Mouse (Mus musculus): ENCODE results near the gene Dmrta1. TPM values are rescaled to one million over a fixed set of nuclear protein-coding genes. Genes with fewer than 3 reads are reported as not detected.
"Not testable (repeated sequence)": the region's sequence is repeated elsewhere in the genome, so short reads cannot be mapped to it uniquely, and the experiment has no call there.

Gene Dmrta1
- total RNA-seq (2022): under 1 TPM in 3 of 4 experiments, not detected in 1; 0.20 to 0.21 (median 0.21) TPM

DNA sequence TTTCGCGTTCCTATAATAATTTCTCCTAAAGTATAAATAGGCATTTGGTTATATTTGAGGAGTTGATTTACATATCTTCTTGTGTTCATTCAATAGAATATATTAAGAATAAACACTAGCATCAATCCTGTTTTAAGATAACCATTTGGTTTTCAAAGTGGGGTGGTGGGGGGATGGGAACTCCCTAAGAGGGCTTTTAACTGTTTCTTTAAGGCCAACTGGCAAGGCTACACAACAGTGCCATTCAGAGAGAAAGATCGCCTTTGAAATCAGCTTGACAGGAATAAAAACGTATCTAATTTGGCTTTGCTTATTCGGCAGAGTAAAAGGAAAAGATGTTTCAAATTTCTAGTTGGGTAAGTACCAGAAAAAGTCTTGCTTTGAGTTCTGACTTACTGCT is at the start of gene Dmrta1:
TSS of gene Dmrta1 (plus strand) at position 242 of the 400 bp plus-strand sequence.
- DNase-seq (ENCODE audit: low spot score in 2 of 2): no peak

DNA sequence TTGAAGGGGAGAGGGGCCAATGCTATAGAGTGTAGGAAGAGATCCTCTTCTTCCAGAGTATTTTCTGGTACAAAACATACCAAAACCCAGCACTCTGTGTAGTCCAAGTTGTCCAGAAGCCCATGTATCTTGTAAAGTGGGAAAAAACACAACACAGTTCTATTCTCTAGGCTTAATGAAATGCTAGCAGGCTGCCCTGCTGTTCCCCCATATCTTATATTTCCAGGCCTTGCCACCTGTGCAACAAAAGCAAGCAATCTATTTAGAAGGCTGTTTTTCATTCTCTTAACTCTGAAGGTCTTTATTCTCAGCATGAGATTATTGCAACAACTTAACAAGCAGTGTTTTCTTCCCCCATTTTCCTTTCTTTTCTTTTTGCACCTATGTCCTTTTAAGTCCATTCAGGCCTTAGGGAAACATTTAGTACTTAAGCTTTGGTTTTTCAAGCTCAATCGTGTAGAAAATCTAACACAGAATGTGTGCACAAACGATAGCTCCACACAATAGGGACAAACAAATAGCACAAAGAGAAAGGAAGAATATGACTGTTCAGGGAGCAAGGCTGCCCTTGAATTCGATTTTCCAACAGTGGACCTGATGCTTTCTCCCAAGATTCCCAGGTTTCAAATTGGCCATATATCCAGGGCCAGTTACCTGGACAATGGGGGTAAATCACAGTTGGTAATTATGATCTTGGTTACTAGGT is 48.7 kb upstream of the Dmrta1 start:
- DNase-seq (ENCODE audit: low spot score in 2 of 2): no peak

DNA sequence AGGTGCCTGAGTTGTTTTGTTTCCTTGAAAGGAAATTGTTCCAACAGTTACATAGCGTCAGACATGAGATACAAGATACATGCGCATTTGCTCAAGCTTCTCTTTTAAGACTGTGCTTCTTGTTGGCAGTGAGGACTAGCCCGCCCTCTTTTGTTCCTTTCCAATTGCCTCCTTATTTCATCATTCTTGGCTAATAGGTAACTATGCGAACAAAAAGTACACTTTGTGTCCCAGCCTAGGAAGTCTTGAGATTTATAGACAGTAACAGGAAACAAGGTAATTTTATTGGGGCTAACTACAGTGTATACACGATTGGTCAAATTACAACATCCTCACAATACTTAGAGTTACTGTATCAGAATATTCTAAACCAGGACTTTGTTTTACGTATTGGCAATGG is 47.7 kb upstream of the Dmrta1 start:
- DNase-seq (ENCODE audit: low spot score in 2 of 2): no peak

DNA sequence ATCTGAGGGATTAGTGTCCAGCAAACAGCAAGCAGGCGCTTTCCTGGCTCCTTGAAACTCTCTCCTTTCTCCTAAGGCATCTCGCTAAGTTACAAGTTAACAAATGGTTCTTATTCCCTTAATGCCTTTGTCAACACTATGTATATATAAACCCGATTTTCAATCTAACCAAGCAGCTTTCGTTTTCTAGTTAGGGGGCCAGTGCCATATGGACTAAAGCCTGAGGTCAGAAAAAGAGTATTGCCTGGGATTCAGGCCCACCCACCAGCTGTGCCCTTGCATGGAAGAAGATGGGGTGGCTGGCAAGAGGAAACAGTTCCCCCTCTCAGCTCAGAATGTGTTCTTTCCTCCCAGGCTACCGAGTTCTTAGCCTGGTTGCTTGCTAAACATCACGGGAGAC is 40.6 kb upstream of the Dmrta1 start:
- no peak for DNase-seq (ENCODE audit: low spot score in 2 of 2)

DNA sequence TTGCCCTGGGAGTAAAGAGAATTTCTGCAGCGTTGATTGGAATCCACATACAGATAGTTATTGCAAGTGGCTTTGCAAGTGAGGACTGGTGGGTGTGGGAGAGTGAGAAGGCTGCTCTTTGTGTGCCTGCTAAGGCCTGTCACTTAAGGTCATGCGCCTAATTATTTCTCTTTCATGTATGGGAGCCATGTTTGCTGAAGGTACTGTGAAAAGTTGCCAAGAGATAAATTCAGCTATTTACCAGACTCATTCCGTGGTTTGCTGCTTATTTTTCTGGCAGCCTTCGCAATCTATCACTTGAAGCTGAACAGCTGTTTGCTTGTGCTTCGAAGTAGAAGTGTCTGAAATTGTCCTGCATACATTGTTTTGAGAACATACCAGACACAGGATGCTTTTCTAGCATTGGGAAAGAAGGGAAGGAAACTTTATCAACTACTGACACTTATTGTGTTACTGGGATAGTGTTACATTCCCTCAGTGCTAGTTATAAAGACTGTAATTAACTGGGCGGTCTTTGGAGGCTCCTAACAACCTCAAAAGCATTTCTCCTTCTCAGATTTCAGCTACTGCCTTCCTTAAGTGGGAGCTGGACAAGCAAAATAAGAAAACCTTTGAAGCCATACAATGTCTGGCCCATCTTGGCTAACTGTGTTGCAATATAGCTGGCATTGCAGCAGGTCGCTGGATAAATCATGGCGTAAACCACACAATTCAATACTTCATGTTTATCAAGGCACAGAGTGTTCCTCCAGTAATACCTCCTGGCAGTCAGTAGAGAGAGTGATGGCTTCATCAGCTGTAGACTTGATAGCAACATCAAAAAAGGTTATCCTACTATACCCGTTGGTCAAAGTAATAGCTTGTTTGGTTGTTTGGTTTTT is 34.8 kb upstream of the Dmrta1 start:
- no peak for DNase-seq (ENCODE audit: low spot score in 2 of 2)

DNA sequence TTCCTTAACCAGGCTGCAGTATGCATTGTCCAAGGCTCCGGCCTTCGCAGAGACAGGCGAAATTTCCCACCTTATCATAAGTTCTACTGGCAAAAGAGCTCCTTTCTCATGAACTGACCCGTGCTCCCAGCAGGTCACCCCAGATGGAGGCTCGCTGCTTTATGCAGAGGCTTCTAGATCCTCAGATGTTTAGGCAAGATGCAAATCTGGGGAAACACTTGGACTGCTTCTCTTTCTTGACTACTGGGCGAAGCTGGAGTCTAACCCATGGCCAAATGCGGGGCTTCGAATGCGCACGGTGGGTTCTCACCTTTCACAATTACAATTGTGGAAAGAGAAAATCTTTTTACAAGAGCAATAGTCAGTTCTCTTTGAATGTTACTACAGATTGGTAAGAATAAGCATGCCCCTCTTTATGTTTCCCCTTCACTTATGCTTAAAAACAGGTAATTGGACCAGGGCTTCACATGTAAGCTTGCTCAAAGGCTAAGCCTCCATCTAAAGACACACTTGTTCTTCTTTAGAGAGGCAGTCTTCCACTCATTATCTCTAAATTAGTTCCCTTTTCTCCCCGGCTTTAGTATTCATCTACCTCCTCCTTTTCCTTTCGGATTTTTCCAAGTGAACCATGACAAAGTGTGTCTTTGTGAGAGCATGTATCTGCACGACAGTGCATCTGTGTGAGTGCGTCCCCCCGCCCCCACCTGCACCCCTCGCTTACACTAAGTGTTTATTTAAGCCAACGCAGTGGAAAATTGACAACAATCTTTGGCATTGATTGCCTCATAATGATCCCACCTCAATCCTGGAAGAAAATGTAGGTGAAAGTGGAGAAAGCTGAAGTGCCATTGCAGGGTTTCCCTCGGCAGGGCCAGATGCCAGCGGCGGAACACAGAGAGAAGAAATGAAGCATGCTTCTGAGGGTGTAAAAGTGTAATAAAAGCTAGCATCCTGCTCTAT is 28.6 kb upstream of the Dmrta1 start:
- DNase-seq (ENCODE audit: low spot score in 2 of 2): no peak

DNA sequence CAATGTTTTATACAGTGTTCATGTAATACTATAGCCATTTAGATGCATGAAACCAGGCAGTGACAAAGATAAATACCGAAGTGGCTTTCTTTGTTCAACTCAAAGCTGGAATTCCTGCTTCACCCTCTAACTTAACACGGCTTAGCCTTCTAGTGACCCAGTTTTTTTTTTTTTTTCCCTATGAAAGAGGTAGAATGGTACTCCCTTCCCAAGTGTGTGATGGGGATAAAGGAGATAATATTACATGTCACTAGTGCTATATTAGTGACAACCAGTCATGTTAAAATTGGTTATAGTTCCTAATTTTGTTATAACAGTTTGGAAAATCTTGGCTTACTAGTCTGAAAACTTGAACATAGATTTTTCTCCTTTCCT is 27.9 kb upstream of the Dmrta1 start:
- no peak for DNase-seq (ENCODE audit: low spot score in 2 of 2)

DNA sequence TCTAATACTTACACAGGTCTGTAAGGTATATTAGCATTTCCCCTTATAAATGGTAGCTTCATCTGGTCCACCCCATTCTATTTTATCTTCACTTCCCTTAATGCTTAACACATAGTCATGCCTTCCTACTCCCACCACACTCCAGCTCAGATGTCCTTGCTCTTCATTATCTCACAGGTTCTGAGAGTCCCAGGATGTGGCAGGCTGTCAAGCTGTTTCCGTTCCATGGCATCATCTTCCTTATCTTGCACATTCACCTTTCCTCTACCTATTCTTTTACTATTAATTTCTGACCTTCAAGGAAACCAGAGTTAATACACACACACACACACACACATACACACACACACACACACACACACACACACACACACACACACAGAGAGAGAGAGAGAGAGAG is 27.5 kb upstream of the Dmrta1 start:
- DNase-seq (ENCODE audit: low spot score in 2 of 2): no peak

DNA sequence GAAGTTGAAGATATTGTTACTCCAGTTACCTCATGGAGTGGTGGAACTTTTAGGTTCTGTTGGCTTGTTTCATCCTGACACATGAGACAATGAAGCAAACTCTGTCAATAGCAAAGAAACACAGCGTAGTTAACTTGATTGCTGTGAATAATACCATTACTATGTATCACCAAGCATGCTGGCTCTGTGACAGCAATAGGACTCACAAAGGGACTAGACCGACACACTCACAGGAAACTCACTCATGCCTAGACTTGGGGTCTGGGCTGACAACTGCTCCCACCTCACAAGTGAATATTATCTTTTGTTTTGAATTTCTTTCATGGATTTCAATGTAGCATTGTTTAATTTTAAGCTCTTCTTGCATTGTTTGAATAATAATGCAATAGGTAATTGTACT is 15.8 kb upstream of the Dmrta1 start:
- DNase-seq (ENCODE audit: low spot score in 2 of 2): no peak

DNA sequence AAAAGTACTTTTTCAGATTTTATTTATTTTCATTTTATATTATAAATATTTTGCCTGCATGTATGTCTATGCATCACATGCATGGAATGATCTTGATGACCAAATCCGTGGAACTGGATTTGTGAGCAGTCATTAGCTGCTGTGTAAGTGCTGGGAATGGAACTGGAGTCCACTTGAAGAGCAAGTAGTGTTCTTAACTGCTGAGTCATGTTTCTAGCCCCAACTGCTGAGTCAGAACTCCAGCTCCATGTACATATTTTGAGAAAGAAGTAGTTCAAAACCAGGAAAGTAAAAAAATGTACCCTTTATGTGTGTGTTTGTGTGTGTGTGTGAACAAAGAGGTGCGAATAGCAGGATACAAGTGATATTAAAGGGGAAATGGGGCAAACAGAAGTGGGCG is 4.5 kb upstream of the Dmrta1 start:
- no peak for DNase-seq (ENCODE audit: low spot score in 2 of 2)

DNA sequence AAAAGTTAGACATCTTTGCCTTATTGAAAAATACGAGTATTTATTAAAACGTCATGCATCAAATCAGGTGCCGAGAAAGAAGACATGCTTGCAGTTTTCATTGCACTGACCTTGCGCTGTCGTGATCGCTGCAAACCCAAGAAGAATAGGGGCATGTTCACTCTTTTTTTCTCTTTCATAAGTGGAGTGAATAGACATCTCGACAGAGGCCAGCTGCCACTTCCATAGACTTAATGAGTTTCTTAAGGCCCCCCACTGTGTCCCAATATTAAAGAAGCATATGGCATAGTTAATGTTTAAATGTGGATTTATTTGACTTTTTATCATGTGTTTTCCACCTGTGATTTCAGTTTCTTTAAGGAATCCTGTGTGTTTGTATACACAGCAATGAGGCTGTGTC is 1.3 kb upstream of the Dmrta1 start:
- DNase-seq (ENCODE audit: low spot score in 2 of 2): no peak

DNA sequence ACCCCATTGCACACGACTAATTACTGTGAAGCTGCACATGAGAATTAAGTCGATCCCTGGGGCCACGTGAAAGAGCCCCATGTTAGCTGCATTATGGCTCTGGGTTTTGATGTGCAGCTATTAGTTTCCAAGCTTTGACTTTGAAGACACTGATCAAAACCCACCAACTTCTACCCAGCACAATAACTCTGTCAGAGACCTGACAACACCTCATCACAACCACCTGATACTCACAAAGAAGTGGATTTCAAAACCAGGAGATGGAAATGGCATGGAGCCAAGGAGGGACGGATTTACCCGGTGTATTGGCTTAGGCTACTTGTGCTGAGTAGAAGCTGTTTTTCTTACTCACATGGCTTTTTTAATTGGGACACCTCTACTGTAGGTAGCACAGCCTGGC is 523 bp upstream of the Dmrta1 start:
- DNase-seq (ENCODE audit: low spot score in 2 of 2): no peak

DNA sequence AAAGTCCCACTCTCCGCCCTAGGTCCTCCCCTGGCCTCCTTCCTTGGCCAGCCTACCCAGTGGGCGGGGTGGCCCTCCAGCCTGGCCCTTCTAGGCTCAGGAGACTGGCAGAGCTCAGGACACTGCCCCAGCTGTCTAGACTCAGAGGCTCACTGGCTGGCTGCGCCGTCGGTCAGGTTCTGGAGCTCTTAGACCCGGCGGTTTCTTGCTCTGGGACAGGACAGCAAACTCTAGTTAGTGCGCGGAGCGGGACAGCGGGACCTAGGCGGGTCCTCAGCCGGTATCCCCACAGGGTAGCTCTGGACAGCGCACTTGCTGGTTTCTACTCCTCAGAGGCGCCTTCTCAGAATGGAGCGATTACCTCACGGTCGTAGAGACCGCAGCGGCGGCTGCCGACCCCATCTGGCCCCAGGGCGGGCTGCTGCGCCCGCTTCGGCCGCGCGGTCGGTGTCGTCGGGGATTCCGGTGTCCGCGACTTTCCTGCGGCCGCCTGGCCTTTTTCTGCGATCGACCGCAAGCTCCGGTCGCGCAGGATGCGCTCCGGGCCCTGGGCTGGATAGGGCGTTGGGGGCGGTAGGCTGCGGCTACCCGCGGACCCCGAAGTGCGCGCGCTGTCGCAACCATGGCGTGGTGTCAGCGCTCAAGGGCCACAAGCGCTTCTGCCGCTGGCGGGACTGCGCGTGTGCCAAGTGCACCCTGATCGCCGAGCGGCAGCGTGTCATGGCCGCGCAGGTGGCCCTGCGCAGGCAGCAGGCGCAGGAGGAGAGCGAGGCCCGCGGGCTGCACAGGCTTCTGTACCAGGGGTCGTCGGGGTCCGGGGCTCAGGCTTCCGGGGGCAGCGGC is 8.9 kb downstream of the Dmrta1 start:
- DNase-seq (ENCODE audit: low spot score in 2 of 2): no peak

DNA sequence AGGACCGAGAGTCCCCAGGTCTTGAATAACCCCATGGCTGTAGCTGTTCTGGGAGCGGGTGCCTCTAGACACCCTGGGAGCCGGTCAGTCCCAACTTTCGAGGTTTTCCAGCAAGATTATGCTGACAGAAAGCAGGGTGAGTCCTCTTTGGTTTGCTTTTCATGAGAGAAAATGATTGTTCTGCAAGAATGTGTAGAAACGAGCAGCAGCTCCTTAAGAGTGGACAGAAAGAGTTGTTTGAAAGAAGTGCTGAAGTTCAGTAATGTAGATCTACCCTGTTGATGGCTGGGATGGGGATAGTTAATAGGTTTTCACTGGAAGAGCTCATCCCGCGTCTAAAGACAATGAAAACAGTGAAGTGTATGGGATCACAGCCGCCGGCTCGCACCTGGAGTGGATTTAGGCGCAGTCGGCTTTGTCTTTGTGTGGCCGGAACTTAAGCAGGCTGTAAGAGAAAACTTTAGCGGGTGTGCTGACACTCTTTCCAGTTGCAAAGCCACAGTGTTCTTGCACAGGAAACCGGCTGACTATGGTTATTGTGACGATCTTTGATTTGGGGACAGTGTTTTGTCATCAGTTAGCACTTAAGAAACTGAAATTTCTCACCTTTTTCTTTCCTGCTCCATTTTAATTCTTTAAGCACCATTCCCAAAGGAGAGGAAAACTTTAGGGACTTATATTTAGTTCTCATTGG is 9.7 kb downstream of the Dmrta1 start:
- no peak for DNase-seq (ENCODE audit: low spot score in 2 of 2)

DNA sequence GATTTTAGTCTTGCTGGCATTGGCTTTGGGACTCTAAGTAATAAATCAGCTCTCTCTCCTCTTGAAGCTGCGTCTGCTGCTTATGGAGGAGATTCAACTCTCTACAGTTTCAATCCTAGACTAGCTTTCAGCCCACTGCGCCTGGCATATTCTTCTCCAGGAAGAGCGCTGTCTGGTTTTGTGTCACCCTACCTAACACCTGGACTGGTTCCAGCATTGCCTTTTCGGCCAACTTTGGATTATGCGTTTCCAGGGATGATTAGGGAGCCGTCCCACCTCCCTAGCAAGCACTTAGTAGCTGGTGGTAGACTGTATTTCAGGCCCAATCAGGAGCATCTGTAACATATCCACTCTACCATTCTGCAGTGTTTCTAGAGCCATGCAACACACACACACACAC is 12.7 kb downstream of the Dmrta1 start:
- no peak for DNase-seq (ENCODE audit: low spot score in 2 of 2)

DNA sequence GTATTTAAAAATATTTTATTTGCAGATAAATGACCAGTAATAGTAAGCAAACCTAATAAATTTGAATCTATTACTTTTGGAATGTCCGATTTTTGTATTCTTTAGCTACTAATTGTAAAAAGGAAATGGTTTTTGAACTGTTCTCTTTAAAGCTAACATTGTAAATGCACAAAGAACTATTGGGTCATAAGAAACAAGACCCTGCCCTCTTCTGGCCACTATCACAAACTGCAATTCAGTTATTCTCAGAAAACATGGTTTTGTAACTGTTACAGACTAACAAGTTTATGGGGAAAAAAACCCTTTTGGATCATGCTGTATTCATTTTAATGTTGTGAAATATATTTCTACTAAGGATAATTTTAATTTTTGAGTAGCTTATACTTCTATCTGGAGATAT is 13.5 kb downstream of the Dmrta1 start:
- DNase-seq (ENCODE audit: low spot score in 2 of 2): no peak

DNA sequence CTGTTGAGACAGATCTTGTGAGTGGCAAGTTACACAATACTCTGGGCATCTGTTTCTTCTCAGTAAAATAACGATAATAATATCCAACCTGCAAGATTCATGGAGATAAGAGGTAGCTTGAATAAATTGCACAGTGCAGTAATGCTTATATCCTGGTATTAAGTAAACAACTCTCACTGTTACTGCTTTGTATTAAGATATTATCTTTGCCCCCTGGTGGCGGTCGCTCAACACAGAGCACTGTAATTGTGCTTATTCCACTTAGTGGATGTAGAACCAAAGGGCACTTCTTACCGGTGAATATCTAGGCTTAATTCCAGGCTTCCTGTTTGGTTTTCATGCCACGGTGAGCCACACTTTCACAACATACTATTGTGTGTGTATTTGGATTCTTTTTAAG is 16.4 kb downstream of the Dmrta1 start:
- DNase-seq (ENCODE audit: low spot score in 2 of 2): no peak

DNA sequence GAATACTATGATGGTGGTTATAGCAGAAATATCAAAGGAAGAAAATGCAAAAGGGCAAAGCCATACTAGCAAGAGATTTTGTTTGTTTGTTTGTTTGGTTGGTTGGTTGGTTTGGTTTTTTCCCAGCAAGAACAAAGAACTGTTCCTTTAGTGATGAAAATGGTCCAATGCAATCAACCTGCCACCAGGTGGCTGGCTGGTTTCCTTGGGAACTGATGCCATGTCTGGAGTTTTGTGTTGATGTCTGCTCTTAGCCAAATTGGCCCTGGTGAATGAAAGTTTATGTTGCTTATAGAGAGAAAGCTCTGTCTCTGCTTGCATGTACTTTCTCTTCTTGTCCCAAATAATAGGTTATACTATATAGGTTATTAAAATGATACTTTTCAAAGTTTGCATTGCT is 18.7 kb downstream of the Dmrta1 start:
- DNase-seq (ENCODE audit: low spot score in 2 of 2): no peak

DNA sequence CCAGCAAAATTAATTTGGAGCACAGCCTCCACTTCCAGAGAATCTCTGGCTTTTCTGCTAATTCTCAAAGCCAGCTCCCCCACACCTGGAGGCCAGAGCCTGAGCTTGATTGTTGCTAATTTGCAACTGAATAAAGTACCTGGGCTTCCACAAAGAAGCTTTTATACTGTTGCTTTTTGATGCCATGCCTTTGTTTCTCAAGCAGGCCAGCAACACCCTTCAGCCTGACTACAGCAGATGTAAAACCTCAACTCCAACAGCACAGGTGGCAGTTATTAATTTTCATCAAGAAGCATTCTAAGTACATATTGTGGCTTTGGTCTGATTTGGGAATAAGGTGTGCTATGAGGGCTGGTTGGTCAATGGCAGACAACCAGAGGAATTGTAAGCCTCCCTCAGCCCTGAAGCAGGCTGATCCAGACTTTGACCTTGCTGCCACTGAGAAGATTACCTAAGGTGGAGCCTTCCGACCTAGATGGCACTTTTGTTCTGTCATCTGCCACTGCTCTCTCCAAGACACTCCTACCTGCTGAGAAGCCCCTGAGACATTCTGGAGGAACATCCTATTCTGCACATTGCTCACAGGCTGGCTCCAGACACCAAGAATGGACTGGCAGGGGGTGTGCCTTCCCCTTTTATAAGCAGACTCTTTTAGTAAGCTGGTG is 44.4 kb downstream of the Dmrta1 start:
- not testable (repeated sequence) for DNase-seq (ENCODE audit: low spot score in 2 of 2)
